Mouse (Mus musculus) heart, embryonic 10.5 days (tissue): ENCODE results near the gene Dnajc6. TPM values are rescaled to one million over a fixed set of nuclear protein-coding genes. Genes with fewer than 3 reads are reported as not detected.

Experiments used
- DNase-seq: peaks from one replicate; pipeline ENCODE4 v3.0.0-alpha.2; 2017; ENCODE audit warnings: low spot score
- H3K27ac ChIP-seq: fragments of 300-500 bp; sonication (generic); 2 replicates; pipeline ENCODE4 v1.5.1; 2016; ENCODE audit warnings: mild to moderate bottlenecking
- H3K27me3 ChIP-seq: fragments of 300-500 bp; sonication (generic); 2 replicates; pipeline ENCODE4 v1.6.1; 2016; ENCODE audit warnings: mild to moderate bottlenecking; ENCODE audit not compliant: poor library complexity, insufficient read depth, severe bottlenecking
- H3K36me3 ChIP-seq: fragments of 300-500 bp; sonication (generic); 2 replicates; pipeline ENCODE4 v1.6.1; 2016; ENCODE audit warnings: mild to moderate bottlenecking, moderate library complexity
- H3K4me1 ChIP-seq: fragments of 300-500 bp; sonication (generic); 2 replicates; pipeline ENCODE4 v1.6.1; 2016; ENCODE audit warnings: mild to moderate bottlenecking
- H3K4me3 ChIP-seq: fragments of 300-500 bp; sonication (generic); 2 replicates; pipeline ENCODE4 v1.5.1; 2016; ENCODE audit warnings: mild to moderate bottlenecking, moderate library complexity
- H3K9me3 ChIP-seq: fragments of 300-500 bp; sonication (generic); 2 replicates; pipeline ENCODE4 v1.6.1; 2016; ENCODE audit warnings: mild to moderate bottlenecking, moderate library complexity
- WGBS: fragments of 180-500 bp; shearing (Covaris S2); methylation state at CpG from one replicate; pipeline ENCODE4 v1.1.7; 2016; 5-methylcytosine and 5-hydroxymethylcytosine counted together
- polyA plus RNA-seq: library from polyadenylated mRNA; unstranded; fragments of >200 nt; fragmentation: Nextera tagmentation; extraction: Ambion mirVana; gene quantifications from 2 replicates; pipeline ENCODE4 v1.2.1, GENCODE M21; 2016

Gene Dnajc6
- polyA plus RNA-seq: 0.44 and 0.59 TPM in 2 replicates

DNA sequence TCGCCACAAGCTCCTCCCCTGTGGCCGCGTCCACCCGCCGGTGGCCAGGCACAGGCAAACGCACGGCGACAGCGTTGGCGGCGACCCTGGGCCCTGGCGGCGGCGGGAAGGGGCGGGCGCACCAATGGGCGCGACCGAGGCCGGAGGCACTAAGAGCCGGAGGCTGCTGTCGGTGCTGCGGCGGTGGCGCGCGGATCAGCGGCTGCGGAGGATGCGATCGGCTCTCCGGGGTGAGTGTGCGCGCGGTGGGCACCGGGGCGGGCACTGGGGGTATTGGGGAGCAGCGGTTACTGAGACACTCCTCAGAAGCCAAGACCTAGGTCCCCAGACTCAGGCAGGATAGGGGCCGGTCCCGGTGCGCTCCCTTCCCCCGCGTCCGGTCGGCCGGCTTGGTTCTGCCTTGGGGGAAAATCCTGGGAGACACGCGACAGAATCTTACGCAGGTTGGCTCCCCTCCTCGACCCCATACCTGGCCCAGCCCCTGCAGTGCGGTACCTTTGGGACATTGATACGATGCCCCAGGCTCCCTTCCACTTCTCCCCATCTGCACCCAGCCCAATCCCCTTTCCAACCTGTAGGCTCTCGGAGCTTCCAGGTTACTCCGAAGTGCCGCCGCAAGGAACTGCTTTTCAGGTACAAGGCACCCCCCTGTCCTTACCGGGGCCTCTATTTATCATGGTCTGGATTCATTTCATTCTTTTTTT is at the start of gene Dnajc6:
Dnajc6 (plus strand) TSS at position 115 of the 704 bp plus-strand sequence.
- no peaks in the 10 kb centered on the region for H3K36me3 ChIP-seq
- no peak for DNase-seq
- no peaks in the 10 kb centered on the region for H3K9me3 ChIP-seq
- H3K27ac ChIP-seq: peak within 1 kb of the TSS; percentile 47; the same call in 1 of the 2 replicates
- H3K4me1 ChIP-seq: peaks cover 14% of the 10 kb centered on the region; the same call in 1 of the 2 replicates
- H3K4me3 ChIP-seq: peak within 1 kb of the TSS; percentile 78
- H3K27me3 ChIP-seq: peaks cover 59% of the 10 kb centered on the region
- WGBS: under 1% methylated on average over 57 of the region's 57 CpGs

DNA sequence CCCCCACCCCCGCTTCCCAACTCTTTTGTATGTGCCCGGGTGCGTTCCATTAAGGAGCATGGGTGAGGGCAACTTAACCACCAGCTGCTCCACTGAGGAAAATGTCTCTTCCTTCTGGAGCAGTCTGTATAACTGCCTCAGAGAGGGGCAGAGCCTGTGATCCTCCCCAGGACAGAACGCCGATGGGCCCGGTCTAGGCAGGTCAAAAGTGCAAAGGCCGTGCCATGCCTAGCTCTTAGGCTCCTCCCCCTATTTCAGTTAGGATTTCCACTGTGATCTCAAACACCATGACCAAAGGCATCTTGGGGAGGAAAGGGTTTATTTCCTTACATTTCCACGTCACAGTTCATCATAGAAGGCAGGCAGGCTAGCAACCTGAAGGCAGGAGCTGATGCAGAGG is 47.7 kb upstream of the Dnajc6 start:
- WGBS: 89% methylated on average over 8 of the region's 8 CpGs
- Histone ChIP-seq H3K36me3 (peaks cover 9% of the 10 kb centered on the region), H3K27ac (no peak overlapping the region), H3K27me3 (no peaks in the 10 kb centered on the region), H3K4me1 (peaks cover 37% of the 10 kb centered on the region), H3K4me3 (no peak overlapping the region), H3K9me3 (no peaks in the 10 kb centered on the region)
- no peak for DNase-seq

DNA sequence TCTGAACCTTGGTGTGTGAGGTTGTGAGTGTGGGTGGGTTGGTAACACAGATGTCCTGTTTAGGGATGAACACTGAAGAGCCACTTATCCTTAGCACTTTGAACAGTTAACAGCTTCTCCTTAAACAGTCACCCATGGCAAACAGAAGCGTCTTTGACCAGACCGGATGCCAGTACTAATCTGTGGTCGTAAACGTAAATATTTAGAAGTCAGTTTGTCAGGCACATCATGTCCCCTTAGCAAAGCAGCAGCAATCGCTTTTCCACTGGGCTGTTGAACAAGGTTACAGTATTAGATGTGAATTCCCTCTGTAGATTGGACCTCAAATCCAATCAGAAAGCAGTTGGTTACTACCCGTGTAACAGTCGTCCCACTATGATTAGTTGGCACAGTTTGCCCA is 47.1 kb upstream of the Dnajc6 start:
- no peak overlapping the region for H3K27ac ChIP-seq
- H3K4me3 ChIP-seq: no peak overlapping the region
- peaks cover 31% of the 10 kb centered on the region for H3K4me1 ChIP-seq
- H3K36me3 ChIP-seq: peaks cover 9% of the 10 kb centered on the region
- H3K9me3 ChIP-seq: no peaks in the 10 kb centered on the region
- WGBS: 67% methylated on average over 7 of the region's 7 CpGs
- DNase-seq: no peak
- no peaks in the 10 kb centered on the region for H3K27me3 ChIP-seq

DNA sequence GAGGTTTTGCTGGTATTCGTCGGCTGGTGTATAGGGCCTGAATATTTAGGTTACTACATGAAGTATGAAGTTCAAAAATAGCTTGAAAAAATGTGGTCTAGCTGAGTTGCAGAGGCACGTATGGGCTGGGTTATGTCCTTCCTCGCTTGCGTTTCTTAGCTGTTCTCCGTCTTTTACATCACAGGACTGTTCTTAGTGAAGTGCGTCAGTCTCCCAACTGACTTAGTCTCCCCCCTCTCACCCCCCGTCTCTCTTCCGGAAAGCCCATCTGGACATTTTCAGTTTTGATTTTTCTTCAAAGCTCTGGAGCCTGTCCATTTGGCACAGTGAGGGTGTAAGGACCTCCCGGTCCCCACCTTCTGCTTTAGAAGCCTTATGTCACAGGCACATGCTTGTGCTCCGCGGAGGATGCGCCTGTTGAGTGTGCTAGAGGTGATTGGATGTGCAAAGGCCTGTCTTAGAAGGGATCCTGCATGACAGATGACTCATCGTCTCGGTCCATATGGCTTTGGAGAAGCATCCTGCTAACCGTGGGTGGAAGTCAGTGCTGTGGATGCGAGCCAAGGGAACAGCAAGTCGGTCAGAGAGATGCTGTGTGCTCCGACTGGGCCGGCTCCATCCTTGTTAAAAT is 46.2 kb upstream of the Dnajc6 start:
- no peak for DNase-seq
- WGBS: 90% methylated on average over 20 of the region's 20 CpGs

DNA sequence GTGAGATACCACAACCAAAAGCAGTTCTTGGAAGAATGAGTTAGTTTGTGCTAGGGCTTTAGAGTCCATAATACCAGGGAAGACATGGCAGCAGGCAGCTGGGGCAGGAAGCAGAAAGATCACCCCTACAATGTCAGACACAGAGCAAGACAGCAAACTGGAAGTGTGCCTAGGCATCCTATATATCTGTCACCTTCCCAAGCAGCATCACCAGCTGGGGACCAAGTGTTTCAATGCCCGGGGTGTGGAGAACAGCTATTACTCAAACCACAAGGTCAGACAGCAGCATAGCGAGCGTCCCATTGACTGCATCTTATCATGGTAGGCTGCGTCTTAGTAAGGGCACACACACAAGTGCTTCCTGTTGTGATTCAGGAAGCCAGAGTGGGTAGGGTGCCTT is 45.4 kb upstream of the Dnajc6 start:
- DNase-seq: no peak

More for the DNA sequence above, 46.2 kb upstream of the Dnajc6 start:
- no peak overlapping the region for H3K4me3 ChIP-seq
- H3K4me1 ChIP-seq: peaks cover 22% of the 10 kb centered on the region
- no peaks in the 10 kb centered on the region for H3K9me3 ChIP-seq
- peaks cover 9% of the 10 kb centered on the region for H3K36me3 ChIP-seq
- H3K27ac ChIP-seq: no peak overlapping the region
- H3K27me3 ChIP-seq: no peaks in the 10 kb centered on the region

DNA sequence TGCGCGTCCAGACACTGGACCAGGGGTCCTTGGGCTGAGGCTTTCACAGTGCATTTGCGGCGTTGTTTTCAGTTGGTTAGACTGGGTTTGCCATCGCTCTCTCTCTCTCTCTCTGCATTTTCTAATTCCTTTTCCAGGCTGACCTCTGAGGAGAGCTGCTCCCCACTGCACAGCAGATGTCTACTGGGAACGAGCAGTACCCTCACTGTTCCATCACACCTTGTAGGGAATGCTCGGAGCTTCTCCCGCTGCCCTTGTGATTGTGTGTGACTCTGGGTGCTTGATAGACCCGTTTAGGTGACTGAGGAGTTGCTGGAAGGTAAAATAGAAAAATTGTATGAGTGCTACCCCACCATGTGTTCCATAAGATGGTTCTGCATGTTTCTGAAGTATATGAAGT is 43.6 kb upstream of the Dnajc6 start:
- Histone ChIP-seq H3K4me3 (no peak overlapping the region), H3K9me3 (no peaks in the 10 kb centered on the region), H3K4me1 (peaks cover 27% of the 10 kb centered on the region), H3K36me3 (peaks cover 9% of the 10 kb centered on the region), H3K27ac (no peak overlapping the region), H3K27me3 (no peaks in the 10 kb centered on the region)
- WGBS: 88% methylated on average over 9 of the region's 9 CpGs
- no peak for DNase-seq

More for the DNA sequence above, 45.4 kb upstream of the Dnajc6 start:
- Histone ChIP-seq H3K27me3 (no peaks in the 10 kb centered on the region), H3K27ac (no peak overlapping the region), H3K36me3 (peaks cover 9% of the 10 kb centered on the region), H3K9me3 (no peaks in the 10 kb centered on the region), H3K4me1 (peaks cover 18% of the 10 kb centered on the region), H3K4me3 (no peak overlapping the region)
- WGBS: 75% methylated on average over 4 of the region's 4 CpGs

DNA sequence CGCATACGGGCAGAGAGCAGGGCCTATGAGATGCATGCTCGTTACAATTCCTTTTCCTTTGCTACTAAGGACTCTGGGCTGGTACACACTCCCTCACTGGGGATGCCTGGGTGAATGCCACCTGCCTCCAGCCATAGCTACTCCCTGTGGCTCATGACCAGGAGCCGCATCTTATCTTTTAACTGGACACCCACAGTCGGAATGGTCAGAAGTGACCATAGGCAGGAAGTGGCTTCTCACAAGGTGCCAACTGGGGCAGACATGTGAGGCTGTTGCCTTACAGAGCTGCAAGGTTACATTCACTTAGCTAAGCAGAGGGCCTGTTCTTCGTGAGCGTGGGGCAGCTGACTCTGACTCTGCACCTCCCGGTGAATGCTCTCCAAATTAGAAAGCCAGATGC is 39.3 kb upstream of the Dnajc6 start:
- Histone ChIP-seq H3K4me3 (no peak overlapping the region), H3K36me3 (peaks cover 13% of the 10 kb centered on the region; the same call in 1 of the 2 replicates), H3K27me3 (no peaks in the 10 kb centered on the region), H3K4me1 (peaks cover 14% of the 10 kb centered on the region), H3K27ac (no peak overlapping the region), H3K9me3 (no peaks in the 10 kb centered on the region)
- no peak for DNase-seq
- 78% methylated on average over 8 of the region's 8 CpGs for WGBS

DNA sequence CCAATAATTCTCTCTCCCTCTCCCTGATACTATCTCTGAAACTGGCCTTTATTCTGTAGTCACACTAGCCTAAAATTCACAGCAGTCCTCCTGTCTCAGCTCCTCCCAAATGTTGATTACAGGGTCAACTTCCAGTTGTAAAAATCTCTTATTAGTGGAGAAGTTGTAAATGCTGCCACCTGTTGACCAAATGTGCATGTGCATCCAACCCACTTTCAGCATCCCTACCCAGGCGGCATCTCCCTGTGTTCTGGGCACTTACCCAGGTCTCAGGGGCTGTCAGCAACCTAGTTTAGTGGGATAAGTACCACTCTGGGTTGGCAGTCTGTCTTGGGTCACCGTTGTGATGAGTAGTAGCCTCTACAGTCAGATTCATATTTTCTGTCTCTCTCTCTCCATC is 38.1 kb upstream of the Dnajc6 start:
- 57% methylated on average over 2 of the region's 2 CpGs for WGBS
- Histone ChIP-seq H3K4me3 (no peak overlapping the region), H3K27me3 (no peaks in the 10 kb centered on the region), H3K4me1 (peaks cover 14% of the 10 kb centered on the region), H3K9me3 (no peaks in the 10 kb centered on the region), H3K36me3 (peaks cover 19% of the 10 kb centered on the region; the same call in 1 of the 2 replicates), H3K27ac (no peak overlapping the region)
- no peak for DNase-seq

DNA sequence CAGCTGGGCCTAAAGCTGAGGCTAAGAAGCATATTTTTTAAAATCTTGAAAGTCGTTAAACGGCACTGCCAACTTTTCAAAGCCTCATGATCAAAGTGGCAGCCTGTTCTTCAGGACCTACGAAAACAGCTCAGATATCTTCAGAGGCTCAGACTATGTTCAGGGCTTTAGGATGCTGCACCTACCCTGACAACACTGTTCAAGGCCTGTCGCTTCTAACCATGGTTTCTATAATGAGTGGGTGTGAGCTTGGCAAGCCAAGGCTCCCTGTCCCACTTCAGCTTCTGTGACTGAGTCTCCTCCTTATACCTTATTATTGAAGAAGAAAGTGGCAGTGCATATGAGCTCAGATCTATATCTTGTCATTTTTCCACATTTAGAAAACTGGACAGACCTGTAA is 37.1 kb upstream of the Dnajc6 start:
- 88% methylated on average over 4 of the region's 4 CpGs for WGBS
- H3K27me3 ChIP-seq: no peaks in the 10 kb centered on the region
- H3K4me3 ChIP-seq: no peak overlapping the region
- peaks cover 20% of the 10 kb centered on the region; the same call in 1 of the 2 replicates for H3K36me3 ChIP-seq
- DNase-seq: no peak
- no peaks in the 10 kb centered on the region for H3K9me3 ChIP-seq
- H3K27ac ChIP-seq: no peak overlapping the region
- H3K4me1 ChIP-seq: peaks cover 14% of the 10 kb centered on the region

DNA sequence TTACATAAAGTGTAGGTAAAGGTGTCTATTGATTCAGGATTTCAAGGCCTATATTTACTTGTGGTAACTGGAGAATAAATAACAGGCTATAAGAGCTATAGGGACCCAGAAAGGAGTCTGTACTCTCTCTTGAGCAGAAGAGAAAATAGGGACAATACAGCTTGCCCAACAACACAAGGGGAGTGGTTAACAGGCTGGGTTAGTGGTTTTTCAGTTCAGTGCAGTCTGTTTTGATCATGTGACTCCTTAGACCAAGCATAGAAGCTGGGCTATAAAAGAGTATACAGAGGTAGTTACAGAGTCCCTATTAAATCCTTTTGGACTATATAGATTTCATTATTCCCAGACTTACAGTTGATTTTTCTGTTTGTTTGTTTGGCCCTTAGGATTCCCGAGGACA is 36.3 kb upstream of the Dnajc6 start:
- WGBS: 88% methylated on average over 1 of the region's 1 CpGs
- H3K4me1 ChIP-seq: peaks cover 14% of the 10 kb centered on the region

DNA sequence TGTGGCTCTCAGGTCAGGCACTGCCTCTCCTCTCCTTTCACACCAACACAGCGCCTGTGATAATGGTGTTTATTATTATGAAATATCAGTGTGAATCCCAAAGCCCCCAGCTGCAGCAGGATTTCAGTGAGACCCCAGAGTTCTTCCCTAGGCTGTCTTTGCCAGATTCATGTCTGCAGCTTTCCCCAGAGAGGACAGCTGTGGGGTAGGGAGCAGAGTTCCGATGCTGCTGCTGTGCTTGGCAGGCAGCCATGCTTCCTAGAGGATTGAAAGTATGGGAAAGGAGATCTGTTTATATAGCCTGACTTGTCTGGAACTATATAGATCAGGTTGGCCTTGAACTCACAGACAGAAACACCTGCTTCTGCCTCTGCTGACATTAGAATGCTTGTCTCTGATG is 34.4 kb upstream of the Dnajc6 start:
- Histone ChIP-seq H3K27me3 (no peaks in the 10 kb centered on the region), H3K36me3 (peaks cover 32% of the 10 kb centered on the region; the same call in 1 of the 2 replicates), H3K27ac (no peak overlapping the region), H3K9me3 (no peaks in the 10 kb centered on the region), H3K4me1 (peaks cover 8% of the 10 kb centered on the region), H3K4me3 (no peak overlapping the region)
- 86% methylated on average over 2 of the region's 2 CpGs for WGBS
- DNase-seq: no peak

More for the DNA sequence above, 36.3 kb upstream of the Dnajc6 start:
- H3K4me3 ChIP-seq: no peak overlapping the region
- H3K27me3 ChIP-seq: no peaks in the 10 kb centered on the region
- H3K27ac ChIP-seq: no peak overlapping the region
- H3K36me3 ChIP-seq: peaks cover 24% of the 10 kb centered on the region; the same call in 1 of the 2 replicates
- H3K9me3 ChIP-seq: no peaks in the 10 kb centered on the region
- no peak for DNase-seq

DNA sequence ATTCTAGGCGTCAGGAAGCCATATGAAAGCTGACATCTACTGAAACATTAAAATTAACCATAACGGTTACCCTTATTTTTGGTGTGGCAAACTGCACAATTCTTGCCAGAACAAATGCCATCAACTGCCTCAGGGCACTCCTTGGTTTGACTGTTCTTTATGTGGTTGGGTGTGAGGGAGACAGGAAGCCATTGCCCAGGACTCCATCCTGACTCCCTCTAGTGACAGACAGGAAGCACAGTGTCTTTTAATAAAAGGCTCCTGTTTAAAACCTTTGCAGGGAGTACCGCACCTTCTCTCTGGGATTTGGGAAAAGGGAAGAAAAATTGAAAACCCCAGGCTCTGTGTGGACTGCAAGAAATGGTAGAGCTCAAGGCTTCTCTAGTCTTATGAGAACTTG is 30.2 kb upstream of the Dnajc6 start:
- no peak for DNase-seq
- Histone ChIP-seq H3K27ac (no peak overlapping the region), H3K36me3 (peaks cover 30% of the 10 kb centered on the region; the same call in 1 of the 2 replicates), H3K27me3 (no peaks in the 10 kb centered on the region), H3K4me1 (no peaks in the 10 kb centered on the region), H3K9me3 (no peaks in the 10 kb centered on the region), H3K4me3 (no peak overlapping the region)
- 84% methylated on average over 3 of the region's 3 CpGs for WGBS

DNA sequence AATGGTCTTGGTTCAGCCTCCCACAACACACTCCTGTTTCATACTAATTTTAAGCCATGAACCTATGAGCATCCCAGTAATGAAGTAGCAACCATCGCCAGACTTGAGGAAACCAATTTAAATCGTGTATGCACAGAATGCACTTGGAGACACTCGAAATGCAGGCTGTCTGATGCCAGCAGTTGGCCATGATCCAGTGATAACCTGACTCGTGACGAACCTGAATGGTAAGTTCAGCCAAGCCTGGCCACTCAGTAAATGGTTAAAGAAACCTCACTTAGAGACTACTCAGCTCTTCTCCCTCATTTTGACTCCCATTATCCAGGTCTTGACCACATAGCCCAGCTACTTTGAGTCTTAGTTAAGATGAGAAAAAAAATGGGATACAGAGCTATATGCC is 27.2 kb upstream of the Dnajc6 start:
- no peak for DNase-seq
- Histone ChIP-seq H3K9me3 (no peaks in the 10 kb centered on the region), H3K4me1 (no peaks in the 10 kb centered on the region), H3K36me3 (0 out of 2 replicates have a peak, but pooled peaks cover 15% of the 10 kb centered on the region), H3K27me3 (no peaks in the 10 kb centered on the region), H3K4me3 (no peak overlapping the region), H3K27ac (no peak overlapping the region)
- 84% methylated on average over 5 of the region's 5 CpGs for WGBS
